Mouse (Mus musculus): ENCODE results near the gene Mapk8ip2. TPM values are rescaled to one million over a fixed set of nuclear protein-coding genes. Genes with fewer than 3 reads are reported as not detected.

Gene Mapk8ip2
- polyA plus RNA-seq (2015; fragmentation: Nextera tagmentation; extraction: Ambion mirVana): 0.16 and 1.3 TPM in 2 replicates

DNA sequence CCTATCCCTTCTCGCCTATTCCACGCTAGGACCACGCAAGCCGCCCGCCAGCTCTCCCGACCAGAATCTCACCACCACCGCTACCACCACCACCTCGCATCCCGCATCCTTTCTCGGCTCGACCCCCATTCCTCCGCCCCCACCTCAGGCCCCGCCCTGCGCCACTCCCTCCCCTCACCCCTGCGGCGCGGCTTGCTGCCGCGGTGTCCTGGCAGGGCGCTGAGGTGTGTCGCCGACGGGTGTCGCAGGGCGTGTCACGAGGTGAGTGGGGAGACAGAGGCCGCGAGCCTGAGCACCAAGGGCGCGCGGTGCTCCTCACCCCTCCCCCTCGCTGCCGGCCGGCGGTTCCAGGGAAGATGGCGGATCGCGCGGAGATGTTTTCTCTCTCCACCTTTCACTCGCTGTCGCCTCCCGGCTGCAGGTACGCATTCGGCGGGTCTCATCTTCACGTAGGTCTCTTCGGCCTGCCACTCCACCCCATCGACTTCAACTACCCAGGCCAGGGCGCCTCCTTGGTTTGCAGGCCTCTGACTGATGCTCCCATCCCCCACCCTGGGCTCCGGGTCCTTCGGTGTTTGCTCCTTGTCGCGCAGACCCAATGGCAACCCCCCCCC lies at the start of gene Mapk8ip2:
TSS of gene Mapk8ip2 (plus strand) at position 49 of the 614 bp plus-strand sequence.
- H3K4me2 ChIP-seq: peak within 1 kb of the TSS; percentile 77
- WGBS: 2% methylated on average over 53 of the region's 53 CpGs
- H3K9me3 ChIP-seq (replicated peaks): no peaks in the 10 kb centered on the region
- H3K9ac ChIP-seq: no peak within 1 kb of the TSS
- peak within 1 kb of the TSS; percentile 53 for H3K4me3 ChIP-seq
- H3K36me3 ChIP-seq: no peaks in the 10 kb centered on the region
- ATAC-seq (replicated peaks; ENCODE audit: insufficient number of reproducible peaks, insufficient read depth, low FRiP score, low read depth): 0 out of 2 replicates have a peak, but pooled peaks have one; percentile 20
- peaks cover 79% of the 10 kb centered on the region for H3K27me3 ChIP-seq
- no peak within 1 kb of the TSS for H3K27ac ChIP-seq
- H3K4me1 ChIP-seq (replicated peaks): peaks cover 10% of the 10 kb centered on the region

DNA sequence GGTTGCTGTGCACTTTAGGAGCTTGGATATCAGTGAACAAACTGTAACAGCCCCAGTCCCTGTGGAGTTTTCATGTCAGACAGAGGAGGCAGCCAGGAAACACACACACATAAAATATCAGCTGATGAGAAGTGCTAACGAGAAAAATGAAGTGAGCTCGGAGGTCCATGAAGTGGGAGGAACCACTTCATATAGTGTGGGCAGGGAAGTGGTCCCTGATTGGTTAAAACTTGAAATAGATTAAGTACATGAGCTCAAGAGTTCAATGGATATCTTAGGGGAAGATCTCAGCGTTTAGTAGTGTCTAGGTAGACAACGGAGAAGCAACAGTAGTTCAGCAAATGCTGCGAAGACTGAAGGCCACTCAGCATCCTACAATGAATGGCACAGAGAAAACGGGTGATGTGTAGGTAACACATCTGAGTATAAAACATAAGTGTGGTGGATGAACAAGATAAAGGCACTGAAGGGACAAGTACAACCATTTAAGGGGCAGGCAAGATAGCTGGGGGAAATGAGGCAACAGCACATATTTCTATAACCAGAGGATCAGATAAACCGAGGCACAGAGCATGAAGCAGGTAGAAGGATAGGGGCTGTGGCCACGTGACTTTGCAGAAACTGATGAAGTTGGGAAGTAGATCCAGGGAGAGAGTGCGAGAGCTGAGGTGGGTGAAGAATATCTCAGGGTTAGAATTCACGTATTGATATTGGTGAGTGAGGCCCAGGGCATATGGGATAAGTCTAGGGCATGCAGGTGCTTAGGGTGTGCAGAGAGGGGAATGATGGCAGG lies 48.7 kb upstream of the Mapk8ip2 start:
- ATAC-seq (replicated peaks; ENCODE audit: insufficient number of reproducible peaks, insufficient read depth, low FRiP score, low read depth): no peak
- Histone ChIP-seq H3K4me2 (no peak overlapping the region), H3K27ac (no peak overlapping the region), H3K4me3 (no peak overlapping the region), H3K9me3 (replicated peaks) (peaks cover 10% of the 10 kb centered on the region; the same call in 1 of the 2 replicates), H3K9ac (no peak overlapping the region), H3K36me3 (no peaks in the 10 kb centered on the region), H3K27me3 (no peaks in the 10 kb centered on the region), H3K4me1 (replicated peaks) (no peaks in the 10 kb centered on the region)
- WGBS: 74% methylated on average over 10 of the region's 10 CpGs

DNA sequence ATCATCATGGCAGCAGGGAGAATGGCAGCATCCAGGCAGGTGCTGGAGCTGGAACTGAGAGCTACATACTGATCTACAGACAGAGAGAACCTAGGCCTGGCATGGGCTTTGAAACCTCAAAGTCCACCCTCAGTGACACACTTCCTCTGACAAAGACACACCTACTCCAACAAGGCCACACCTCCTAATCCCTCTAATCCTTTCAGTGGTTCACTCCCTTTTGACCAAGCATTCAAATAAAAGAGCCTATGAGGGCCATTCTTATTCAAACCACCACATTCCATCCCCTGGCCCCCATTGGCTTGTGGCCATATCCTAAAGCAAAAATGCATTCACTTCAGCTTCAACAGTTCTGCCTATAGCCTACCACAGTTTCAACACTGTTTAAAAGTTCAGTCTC lies 47.0 kb upstream of the Mapk8ip2 start:
- H3K4me2 ChIP-seq: no peak overlapping the region
- H3K9ac ChIP-seq: no peak overlapping the region
- ATAC-seq (replicated peaks; ENCODE audit: insufficient number of reproducible peaks, insufficient read depth, low FRiP score, low read depth): no peak
- no peaks in the 10 kb centered on the region for H3K27me3 ChIP-seq
- no peak overlapping the region for H3K27ac ChIP-seq
- H3K9me3 ChIP-seq (replicated peaks): peaks cover 10% of the 10 kb centered on the region; the same call in 1 of the 2 replicates
- H3K4me3 ChIP-seq: no peak overlapping the region
- H3K4me1 ChIP-seq (replicated peaks): no peaks in the 10 kb centered on the region
- H3K36me3 ChIP-seq: no peaks in the 10 kb centered on the region

GRCm38 (mm10) chr15:89410118-89410517 lies 43.6 kb upstream of the Mapk8ip2 start, which contains the start of gene Syce3:
Gene Syce3 (minus strand): TSS chr15:89410503.
- Histone ChIP-seq H3K4me2 (no peak within 1 kb of the TSS), H3K4me1 (replicated peaks) (peaks cover 2% of the 10 kb centered on the region; the same call in 1 of the 2 replicates), H3K36me3 (no peaks in the 10 kb centered on the region), H3K27me3 (no peaks in the 10 kb centered on the region), H3K4me3 (no peak within 1 kb of the TSS), H3K27ac (no peak within 1 kb of the TSS), H3K9ac (no peak within 1 kb of the TSS), H3K9me3 (replicated peaks) (peaks cover 10% of the 10 kb centered on the region; the same call in 1 of the 2 replicates)
- no peak; the same call in 1 of the 2 replicates for ATAC-seq (replicated peaks; ENCODE audit: insufficient number of reproducible peaks, insufficient read depth, low FRiP score, low read depth)
- WGBS: 76% methylated on average over 24 of the region's 24 CpGs

DNA sequence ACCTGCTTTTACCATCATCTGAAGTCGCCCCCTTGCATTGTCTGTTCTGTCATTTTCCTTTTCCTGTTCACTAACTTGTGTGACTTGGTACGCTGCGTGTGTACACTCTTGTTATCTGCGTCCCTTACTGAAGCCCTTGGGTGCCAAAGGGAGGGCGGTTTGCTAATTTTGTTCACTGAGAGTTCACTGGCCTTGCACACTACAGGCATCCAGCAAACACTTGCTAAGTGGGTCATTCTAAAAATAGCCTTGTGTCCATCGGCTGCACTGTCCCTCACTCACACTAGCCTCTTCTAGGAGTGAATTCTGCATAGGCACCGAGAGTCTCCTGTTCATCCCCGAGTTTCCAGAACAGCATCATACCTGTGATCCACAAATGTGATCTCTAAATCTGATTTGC lies 38.4 kb upstream of the Mapk8ip2 start:
- H3K36me3 ChIP-seq: peaks cover 38% of the 10 kb centered on the region
- peak overlapping the region; percentile 83 for H3K27ac ChIP-seq
- peak overlapping the region; percentile 26; the same call in 1 of the 2 replicates for H3K4me2 ChIP-seq
- H3K27me3 ChIP-seq: no peaks in the 10 kb centered on the region
- WGBS: 42% methylated on average over 8 of the region's 8 CpGs
- H3K4me3 ChIP-seq: no peak overlapping the region
- H3K9me3 ChIP-seq (replicated peaks): no peaks in the 10 kb centered on the region
- no peak overlapping the region for H3K9ac ChIP-seq
- H3K4me1 ChIP-seq (replicated peaks): peaks cover 22% of the 10 kb centered on the region
- ATAC-seq (replicated peaks; ENCODE audit: insufficient number of reproducible peaks, insufficient read depth, low FRiP score, low read depth): peak; percentile 48; the same call in 1 of the 2 replicates

DNA sequence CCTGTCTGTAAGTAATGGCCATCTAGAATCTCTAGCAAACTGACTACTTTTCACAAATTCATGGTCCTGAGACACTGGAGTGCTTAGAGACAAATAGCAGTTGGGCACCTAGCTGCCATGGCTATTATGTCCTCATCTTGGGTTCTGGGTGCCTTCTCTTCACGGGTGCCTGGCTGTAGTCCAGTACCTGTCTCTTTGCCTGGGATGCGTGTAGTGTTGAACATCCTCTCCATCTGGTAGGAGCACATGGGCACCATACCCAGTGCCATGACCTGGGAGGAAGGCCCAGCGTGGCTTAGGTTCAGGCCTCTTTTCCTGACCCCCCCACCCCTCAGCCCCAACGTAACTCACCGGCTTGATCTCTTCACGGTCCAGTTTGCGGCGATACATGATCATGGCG lies 31.8 kb upstream of the Mapk8ip2 start:
- no peak for ATAC-seq (replicated peaks; ENCODE audit: insufficient number of reproducible peaks, insufficient read depth, low FRiP score, low read depth)
- H3K27me3 ChIP-seq: no peaks in the 10 kb centered on the region
- H3K9ac ChIP-seq: no peak overlapping the region
- 92% methylated on average over 9 of the region's 9 CpGs for WGBS
- H3K27ac ChIP-seq: no peak overlapping the region
- no peak overlapping the region for H3K4me2 ChIP-seq
- H3K4me3 ChIP-seq: no peak overlapping the region
- H3K4me1 ChIP-seq (replicated peaks): peaks cover 38% of the 10 kb centered on the region
- H3K36me3 ChIP-seq: peaks cover 59% of the 10 kb centered on the region
- H3K9me3 ChIP-seq (replicated peaks): no peaks in the 10 kb centered on the region

GRCm38 (mm10) chr15:89424621-89425020 lies 29.1 kb upstream of the Mapk8ip2 start:
- H3K27me3 ChIP-seq: no peaks in the 10 kb centered on the region
- H3K9me3 ChIP-seq (replicated peaks): no peaks in the 10 kb centered on the region
- 78% methylated on average over 8 of the region's 8 CpGs for WGBS
- H3K9ac ChIP-seq: peak overlapping the region; percentile 76; the same call in 1 of the 2 replicates
- ATAC-seq (replicated peaks; ENCODE audit: insufficient number of reproducible peaks, insufficient read depth, low FRiP score, low read depth): no peak
- H3K27ac ChIP-seq: peak overlapping the region; percentile 98
- peaks cover 46% of the 10 kb centered on the region for H3K4me1 ChIP-seq (replicated peaks)
- peak overlapping the region; percentile 59 for H3K4me3 ChIP-seq
- peaks cover 41% of the 10 kb centered on the region for H3K36me3 ChIP-seq
- H3K4me2 ChIP-seq: peak overlapping the region; percentile 66

DNA sequence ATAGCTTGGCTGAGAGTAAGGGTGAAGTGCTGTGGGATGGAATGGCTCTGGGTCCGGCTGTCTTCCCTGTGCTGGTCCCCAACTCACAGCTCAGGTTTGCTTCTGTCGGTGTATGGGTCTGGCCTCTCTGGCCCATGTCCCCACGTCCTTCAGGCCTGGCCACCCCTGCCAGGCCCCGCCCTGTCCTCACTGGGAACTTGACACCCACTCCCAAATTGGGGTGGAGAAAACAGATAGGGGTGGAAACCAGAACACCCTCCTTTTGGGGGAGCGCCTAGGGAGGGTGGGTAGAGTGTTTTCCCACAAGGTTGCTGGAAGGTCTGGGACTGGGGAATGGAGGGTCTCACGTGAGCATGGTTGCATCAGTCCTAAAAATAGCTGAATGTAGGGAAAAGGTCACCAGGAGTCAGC lies 28.0 kb upstream of the Mapk8ip2 start, which contains the start of gene Cpt1b:
TSS of gene Cpt1b (minus strand) at position 153 of the 411 bp plus-strand sequence.
- Histone ChIP-seq H3K4me1 (replicated peaks) (peaks cover 53% of the 10 kb centered on the region), H3K27ac (peak within 1 kb of the TSS; percentile 98), H3K27me3 (no peaks in the 10 kb centered on the region), H3K9me3 (replicated peaks) (no peaks in the 10 kb centered on the region), H3K4me2 (peak within 1 kb of the TSS; percentile 66), H3K36me3 (peaks cover 30% of the 10 kb centered on the region; the same call in 1 of the 2 replicates), H3K9ac (peak within 1 kb of the TSS; percentile 76), H3K4me3 (peak within 1 kb of the TSS; percentile 59)
- peak; percentile 81 for ATAC-seq (replicated peaks; ENCODE audit: insufficient number of reproducible peaks, insufficient read depth, low FRiP score, low read depth)
- 31% methylated on average over 6 of the region's 6 CpGs for WGBS

DNA sequence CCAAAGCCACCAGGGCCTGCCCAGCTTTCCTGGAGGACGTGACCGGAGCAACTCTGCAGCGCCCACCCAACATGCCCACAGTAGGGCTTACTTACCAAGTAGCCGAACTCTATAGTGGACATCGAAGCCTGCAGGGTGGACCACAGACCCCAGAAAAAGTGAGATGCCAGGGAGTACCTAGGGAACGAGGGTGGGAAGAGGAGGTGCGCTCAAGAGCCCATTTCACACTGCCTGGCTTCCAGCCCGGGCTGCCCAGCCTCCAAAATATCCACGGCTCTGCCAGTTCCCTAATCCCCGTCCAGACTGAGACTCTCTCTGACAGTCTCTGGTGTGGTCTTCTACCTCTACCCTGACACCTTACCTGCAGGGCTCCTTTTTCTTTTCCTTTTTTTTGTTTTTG lies 27.0 kb upstream of the Mapk8ip2 start:
- 65% methylated on average over 10 of the region's 10 CpGs for WGBS
- Histone ChIP-seq H3K36me3 (peaks cover 24% of the 10 kb centered on the region; the same call in 1 of the 2 replicates), H3K27ac (peak overlapping the region; percentile 98), H3K4me2 (no peak overlapping the region), H3K27me3 (no peaks in the 10 kb centered on the region), H3K9ac (peak overlapping the region; percentile 5; the same call in 1 of the 2 replicates), H3K4me3 (no peak overlapping the region), H3K9me3 (replicated peaks) (no peaks in the 10 kb centered on the region), H3K4me1 (replicated peaks) (peaks cover 57% of the 10 kb centered on the region)
- ATAC-seq (replicated peaks; ENCODE audit: insufficient number of reproducible peaks, insufficient read depth, low FRiP score, low read depth): no peak

GRCm38 (mm10) chr15:89428136-89428790 lies 25.4 kb upstream of the Mapk8ip2 start:
- Histone ChIP-seq H3K9me3 (replicated peaks) (no peaks in the 10 kb centered on the region), H3K4me2 (peak overlapping the region; percentile 79), H3K36me3 (peaks cover 13% of the 10 kb centered on the region; the same call in 1 of the 2 replicates), H3K9ac (peak overlapping the region; percentile 76), H3K4me3 (peak overlapping the region; percentile 85), H3K4me1 (replicated peaks) (peaks cover 51% of the 10 kb centered on the region), H3K27me3 (no peaks in the 10 kb centered on the region), H3K27ac (peak overlapping the region; percentile 96)
- WGBS: 76% methylated on average over 19 of the region's 19 CpGs
- ATAC-seq (replicated peaks; ENCODE audit: insufficient number of reproducible peaks, insufficient read depth, low FRiP score, low read depth): no peak

Measured in heart, embryonic 15.5 days (tissue).